Mouse (Mus musculus) adrenal gland, postnatal 10 days (tissue): ENCODE data around the gene Zscan4e. TPM values are rescaled to one million over a fixed set of nuclear protein-coding genes. Genes with fewer than 3 reads are reported as not detected.
"Not testable (repeated sequence)": the region's sequence is repeated elsewhere in the genome, so short reads cannot be mapped to it uniquely, and the experiment has no call there.

Source experiments
- DNase-seq: peaks from one replicate; pipeline ENCODE4 v3.0.0; 2021; ENCODE audit warnings: mixed read lengths
- long read RNA-seq, 2 experiments: library from polyadenylated mRNA; stranded (forward); transcript quantifications; one replicate each; pipeline ENCODE4 v2.0.0; 2021
- microRNA-seq: library from miRNA; unstranded; fragments of <30 nt; microRNA quantifications from one replicate; pipeline ENCODE4 v1.2.0, GENCODE M21; 2021
- total RNA-seq, 2 experiments: library from RNA; stranded (reverse); gene quantifications; 2 replicates each; pipeline ENCODE4 v1.2.3; 2021

The Zscan4e gene
- not detected for total RNA-seq
- long read RNA-seq, experiment 1: 0 reads
- long read RNA-seq, experiment 2: 0 reads

DNA sequence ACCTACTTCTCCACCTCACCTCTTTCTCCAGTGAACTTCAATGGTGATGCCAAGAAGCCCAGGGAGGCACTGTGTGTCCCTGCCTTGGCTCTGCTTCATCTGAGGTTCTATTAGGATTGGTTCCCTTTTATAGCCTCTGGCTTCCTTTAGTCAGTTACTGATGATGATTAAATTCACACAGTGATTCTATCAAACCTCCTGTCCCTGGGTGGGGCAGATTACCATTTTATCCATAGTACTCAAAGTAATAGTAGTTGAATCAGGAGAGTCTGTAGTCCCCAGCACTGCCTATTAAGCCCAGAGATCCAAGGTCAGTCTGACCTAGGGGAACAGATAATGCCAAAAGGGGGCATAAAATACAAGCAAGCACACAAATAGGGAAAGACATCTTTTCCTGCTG lies at the start of gene Zscan4e:
Gene Zscan4e, minus strand, starts transcription at position 101 of the 400 bp plus-strand sequence.
- not testable (repeated sequence) for DNase-seq

Small RNA genes lying within 50 kb of the gene (microRNA-seq; reads per million reads assigned to microRNA genes)
- gene Gm23087 (not detected), gene Gm26248 (not detected)

Other genes with a start within 250 kb of the Zscan4e start
- gene Zscan4-ps1, start 241.0 kb downstream of the Zscan4e start, total RNA-seq: not detected
- gene Zscan4d, start 144.5 kb downstream of the Zscan4e start, total RNA-seq: not detected
- not detected for gene Zscan4f, start 87.2 kb upstream of the Zscan4e start, total RNA-seq
- gene Zscan4-ps2, start 203.6 kb upstream of the Zscan4e start, total RNA-seq: not detected